Mouse (Mus musculus) forebrain, embryonic 15.5 days (tissue): ENCODE measurements around the gene Kcnd1. TPM values are rescaled to one million over a fixed set of nuclear protein-coding genes. Genes with fewer than 3 reads are reported as not detected.
"Not testable (repeated sequence)": the region's sequence is repeated elsewhere in the genome, so short reads cannot be mapped to it uniquely, and the experiment has no call there.

Experiments used
- ATAC-seq: fragments of 200-750 bp; cut with Nextera tagmentation; replicated peaks from 2 replicates; pipeline ENCODE4 v1.8.0; 2017; ENCODE audit warnings: mild to moderate bottlenecking, moderate TSS enrichment, moderate library complexity
- H3K27ac ChIP-seq: fragments of 300-500 bp; sonication (generic); replicated peaks from 2 replicates; pipeline ENCODE4 v1.5.1; 2015; ENCODE audit warnings: mild to moderate bottlenecking, inconsistent platforms
- H3K27me3 ChIP-seq: fragments of 300-500 bp; sonication (generic); 2 replicates; pipeline ENCODE4 v1.6.1; 2015; ENCODE audit warnings: inconsistent platforms
- H3K36me3 ChIP-seq: fragments of 300-500 bp; sonication (generic); 2 replicates; pipeline ENCODE4 v1.6.1; 2015; ENCODE audit warnings: mild to moderate bottlenecking, inconsistent platforms
- H3K4me1 ChIP-seq: fragments of 300-500 bp; sonication (generic); 2 replicates; pipeline ENCODE4 v1.6.1; 2015; ENCODE audit warnings: inconsistent platforms
- H3K4me2 ChIP-seq: fragments of 300-500 bp; sonication (generic); replicated peaks from 2 replicates; pipeline ENCODE4 v1.6.1; 2015; ENCODE audit warnings: mild to moderate bottlenecking, inconsistent platforms
- H3K4me3 ChIP-seq: fragments of 300-500 bp; sonication (generic); 2 replicates; pipeline ENCODE4 v1.5.1; 2015; ENCODE audit warnings: mild to moderate bottlenecking, inconsistent platforms
- H3K9ac ChIP-seq: fragments of 300-500 bp; sonication (generic); replicated peaks from 2 replicates; pipeline ENCODE4 v1.6.1; 2015; ENCODE audit warnings: mild to moderate bottlenecking, inconsistent platforms
- H3K9me3 ChIP-seq: fragments of 300-500 bp; sonication (generic); 2 replicates; pipeline ENCODE4 v1.6.1; 2016; ENCODE audit warnings: inconsistent platforms
- WGBS: fragments of 180-500 bp; shearing (Covaris S2); methylation state at CpG from one replicate; pipeline ENCODE4 v1.1.7; 2015; ENCODE audit warnings: mixed read lengths; 5-methylcytosine and 5-hydroxymethylcytosine counted together
- polyA plus RNA-seq: library from polyadenylated mRNA; unstranded; fragments of >200 nt; fragmentation: Nextera tagmentation; extraction: Ambion mirVana; gene quantifications from 2 replicates; pipeline ENCODE4 v1.2.1, GENCODE M21; 2015

Gene Kcnd1
- polyA plus RNA-seq, 1 experiment from 2014 or later = 2.8 TPM

GRCm38 (mm10) chrX:7795016-7795415 lies 27.1 kb upstream of the Kcnd1 start:
- no peak overlapping the region for H3K4me3 ChIP-seq
- WGBS = 36% methylated on average over 7 of the region's 7 CpGs
- no peak for ATAC-seq
- no peak overlapping the region for H3K9ac ChIP-seq
- no peak overlapping the region for H3K4me2 ChIP-seq
- H3K36me3 ChIP-seq = peaks cover 17% of the 10 kb centered on the region; the same call in 1 of the 2 replicates
- H3K27me3 ChIP-seq = no peaks in the 10 kb centered on the region
- peaks cover 10% of the 10 kb centered on the region for H3K4me1 ChIP-seq
- H3K27ac ChIP-seq = no peak overlapping the region
- no peaks in the 10 kb centered on the region for H3K9me3 ChIP-seq

- H3K36me3 ChIP-seq = peaks cover 29% of the 10 kb centered on the region; the same call in 1 of the 2 replicates
- no peak overlapping the region for H3K9ac ChIP-seq
- H3K4me2 ChIP-seq = no peak overlapping the region
- no peaks in the 10 kb centered on the region for H3K4me1 ChIP-seq
- no peak overlapping the region for H3K4me3 ChIP-seq
- 91% methylated on average over 3 of the region's 3 CpGs for WGBS
- no peaks in the 10 kb centered on the region for H3K9me3 ChIP-seq
- no peaks in the 10 kb centered on the region for H3K27me3 ChIP-seq
- no peak overlapping the region for H3K27ac ChIP-seq
- no peak for ATAC-seq
These were observed 24.8 kb upstream of the Kcnd1 start for GRCm38 (mm10) chrX:7797327-7797726.

GRCm38 (mm10) chrX:7802157-7802556 lies 19.9 kb upstream of the Kcnd1 start:
- not testable (repeated sequence) for H3K9me3 ChIP-seq, H3K4me3 ChIP-seq, H3K4me2 ChIP-seq, H3K4me1 ChIP-seq, ATAC-seq, H3K9ac ChIP-seq, H3K27me3 ChIP-seq, H3K27ac ChIP-seq
- WGBS = 83% methylated on average over 2 of the region's 2 CpGs
- peaks cover 36% of the 10 kb centered on the region for H3K36me3 ChIP-seq

GRCm38 (mm10) chrX:7815016-7815415 lies 7.1 kb upstream of the Kcnd1 start:
- not testable (repeated sequence) for H3K27ac ChIP-seq, H3K27me3 ChIP-seq, ATAC-seq, H3K9me3 ChIP-seq, H3K4me1 ChIP-seq, H3K9ac ChIP-seq, H3K4me3 ChIP-seq, H3K4me2 ChIP-seq
- 53% methylated on average over 8 of the region's 8 CpGs for WGBS
- peaks cover 36% of the 10 kb centered on the region; the same call in 1 of the 2 replicates for H3K36me3 ChIP-seq

GRCm38 (mm10) chrX:7837146-7837545 lies 15.1 kb downstream of the Kcnd1 start:
- Histone ChIP-seq H3K27ac (no peak overlapping the region), H3K4me3 (no peak overlapping the region)
- WGBS = 95% methylated on average over 1 of the region's 1 CpGs

GRCm38 (mm10) chrX:7840842-7841162 lies 18.7 kb downstream of the Kcnd1 start:
- Histone ChIP-seq H3K36me3 (no peaks in the 10 kb centered on the region), H3K27ac (peak overlapping the region; percentile 94), H3K27me3 (no peaks in the 10 kb centered on the region), H3K4me1 (peaks cover 30% of the 10 kb centered on the region), H3K9ac (no peak overlapping the region), H3K9me3 (no peaks in the 10 kb centered on the region), H3K4me3 (peak overlapping the region; percentile 80), H3K4me2 (peak overlapping the region; percentile 40)
- 23% methylated on average over 7 of the region's 7 CpGs for WGBS
- ATAC-seq = no peak

More at GRCm38 (mm10) chrX:7837146-7837545, 15.1 kb downstream of the Kcnd1 start:
- no peaks in the 10 kb centered on the region for H3K4me1 ChIP-seq
- no peak overlapping the region for H3K4me2 ChIP-seq
- no peaks in the 10 kb centered on the region for H3K9me3 ChIP-seq
- H3K9ac ChIP-seq = no peak overlapping the region
- H3K27me3 ChIP-seq = no peaks in the 10 kb centered on the region
- ATAC-seq = no peak
- H3K36me3 ChIP-seq = no peaks in the 10 kb centered on the region

- peak within 1 kb of the TSS; percentile 81 for H3K9ac ChIP-seq
- no peaks in the 10 kb centered on the region for H3K27me3 ChIP-seq
- ATAC-seq = peak; percentile 98
- peak within 1 kb of the TSS; percentile 80 for H3K4me3 ChIP-seq
- no peaks in the 10 kb centered on the region for H3K36me3 ChIP-seq
- peaks cover 32% of the 10 kb centered on the region for H3K4me1 ChIP-seq
- no peaks in the 10 kb centered on the region for H3K9me3 ChIP-seq
- H3K27ac ChIP-seq = peak within 1 kb of the TSS; percentile 94
- WGBS = 19% methylated on average over 74 of the region's 74 CpGs
- peak within 1 kb of the TSS; percentile 64 for H3K4me2 ChIP-seq
These were observed 19.4 kb downstream of the Kcnd1 start, which contains the start of gene Otud5 for GRCm38 (mm10) chrX:7841163-7842162. TSS of gene Otud5 (plus strand) at chrX:7841364.

GRCm38 (mm10) chrX:7842318-7842717 lies 20.2 kb downstream of the Kcnd1 start:
- peak overlapping the region; percentile 64 for H3K4me2 ChIP-seq
- no peak for ATAC-seq
- peak overlapping the region; percentile 80 for H3K4me3 ChIP-seq
- no peaks in the 10 kb centered on the region for H3K27me3 ChIP-seq
- H3K9ac ChIP-seq = peak overlapping the region; percentile 81
- H3K27ac ChIP-seq = peak overlapping the region; percentile 94
- no peaks in the 10 kb centered on the region for H3K9me3 ChIP-seq
- 20% methylated on average over 42 of the region's 42 CpGs for WGBS
- peaks cover 32% of the 10 kb centered on the region for H3K4me1 ChIP-seq
- H3K36me3 ChIP-seq = no peaks in the 10 kb centered on the region

GRCm38 (mm10) chrX:7847845-7848244 lies 25.8 kb downstream of the Kcnd1 start:
- 50% methylated on average over 2 of the region's 2 CpGs for WGBS
- Histone ChIP-seq H3K4me2 (no peak overlapping the region), H3K4me3 (no peak overlapping the region), H3K9ac (no peak overlapping the region), H3K4me1 (peaks cover 28% of the 10 kb centered on the region), H3K27ac (no peak overlapping the region), H3K36me3 (peaks cover 3% of the 10 kb centered on the region; the same call in 1 of the 2 replicates), H3K27me3 (no peaks in the 10 kb centered on the region), H3K9me3 (no peaks in the 10 kb centered on the region)
- ATAC-seq = no peak

GRCm38 (mm10) chrX:7854578-7854977 lies 32.5 kb downstream of the Kcnd1 start:
- no peak for ATAC-seq
- no peaks in the 10 kb centered on the region for H3K9me3 ChIP-seq
- 41% methylated on average over 2 of the region's 2 CpGs for WGBS
- no peak overlapping the region for H3K4me3 ChIP-seq
- H3K9ac ChIP-seq = no peak overlapping the region
- H3K4me2 ChIP-seq = no peak overlapping the region
- no peaks in the 10 kb centered on the region for H3K4me1 ChIP-seq
- peaks cover 3% of the 10 kb centered on the region for H3K36me3 ChIP-seq
- no peak overlapping the region for H3K27ac ChIP-seq
- H3K27me3 ChIP-seq = no peaks in the 10 kb centered on the region

- H3K27ac ChIP-seq = no peak overlapping the region
- H3K36me3 ChIP-seq = peaks cover 4% of the 10 kb centered on the region; the same call in 1 of the 2 replicates
- H3K4me2 ChIP-seq = no peak overlapping the region
- no peak overlapping the region for H3K9ac ChIP-seq
- H3K4me3 ChIP-seq = no peak overlapping the region
- H3K4me1 ChIP-seq = no peaks in the 10 kb centered on the region
- ATAC-seq = no peak
- 91% methylated on average over 2 of the region's 3 CpGs for WGBS
- H3K9me3 ChIP-seq = no peaks in the 10 kb centered on the region
- no peaks in the 10 kb centered on the region for H3K27me3 ChIP-seq
These were observed 37.2 kb downstream of the Kcnd1 start for GRCm38 (mm10) chrX:7859191-7859753.

GRCm38 (mm10) chrX:7863181-7863580 lies 41.1 kb downstream of the Kcnd1 start:
- Histone ChIP-seq H3K27me3 (no peaks in the 10 kb centered on the region), H3K36me3 (peaks cover 4% of the 10 kb centered on the region; the same call in 1 of the 2 replicates), H3K9me3 (no peaks in the 10 kb centered on the region), H3K9ac (no peak overlapping the region), H3K27ac (no peak overlapping the region), H3K4me2 (no peak overlapping the region), H3K4me3 (no peak overlapping the region), H3K4me1 (no peaks in the 10 kb centered on the region)
- no peak for ATAC-seq
- WGBS = 100% methylated on average over 1 of the region's 1 CpGs
